Mouse (Mus musculus): ENCODE data around the gene Acat2. TPM values are rescaled to one million over a fixed set of nuclear protein-coding genes. Genes with fewer than 3 reads are reported as not detected.
"Not testable (repeated sequence)": the region's sequence is repeated elsewhere in the genome, so short reads cannot be mapped to it uniquely, and the experiment has no call there.

Acat2 gene
- total RNA-seq (2017), result 7.1 and 10.4 TPM in 2 replicates

- peak; percentile 92 for ATAC-seq (ENCODE audit: extremely low read depth, insufficient number of reproducible peaks, low FRiP score, poor library complexity, severe bottlenecking)
Observed at GRCm38 (mm10) chr17:12960331-12960873, at the start of gene Acat2. Gene Acat2, minus strand, starts transcription at chr17:12960747.

DNA sequence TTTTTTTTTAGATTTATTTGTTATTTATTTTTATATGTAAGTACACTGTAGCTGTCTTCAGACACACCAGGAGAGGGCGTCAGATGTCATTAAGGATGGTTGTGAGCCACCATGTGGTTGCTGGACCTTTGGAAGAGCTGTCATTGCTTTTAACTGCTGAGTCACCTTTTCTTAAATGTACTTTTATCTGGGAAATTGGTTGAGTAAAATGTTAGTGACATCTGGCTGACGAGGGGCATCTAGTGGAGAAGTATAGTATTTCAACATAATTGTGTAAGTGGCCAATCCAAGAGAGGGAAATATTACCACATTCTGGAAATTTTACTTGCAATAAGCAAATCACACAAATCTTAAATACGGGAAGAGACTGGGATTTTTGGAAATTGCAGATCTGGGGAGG is 49.3 kb upstream of the Acat2 start:
- peak; percentile 39 for ATAC-seq (ENCODE audit: extremely low read depth, insufficient number of reproducible peaks, low FRiP score, poor library complexity, severe bottlenecking)

DNA sequence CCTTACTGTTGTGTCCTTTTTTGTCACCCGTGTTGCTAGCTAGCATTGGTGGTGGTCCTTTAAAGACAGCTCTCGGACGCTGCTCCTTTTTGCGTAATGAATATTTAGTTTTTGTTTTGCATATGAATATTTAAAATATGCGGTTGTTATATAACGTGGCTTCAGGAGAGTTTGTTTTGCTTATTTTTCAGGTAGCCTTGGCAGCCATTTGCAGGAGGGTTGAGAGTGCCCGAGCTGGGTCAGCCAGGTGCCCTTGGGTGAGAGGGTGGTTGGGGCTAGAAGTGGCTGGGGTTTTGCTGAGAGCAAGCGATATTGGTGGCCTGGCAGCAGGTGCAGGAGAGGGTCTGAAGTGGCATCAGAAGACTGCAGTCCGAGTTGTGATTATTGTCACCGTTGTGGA is 48.0 kb upstream of the Acat2 start:
- ATAC-seq (ENCODE audit: extremely low read depth, insufficient number of reproducible peaks, low FRiP score, poor library complexity, severe bottlenecking), result no peak

- peak; percentile 96 for ATAC-seq (ENCODE audit: extremely low read depth, insufficient number of reproducible peaks, low FRiP score, poor library complexity, severe bottlenecking)
Observed at GRCm38 (mm10) chr17:13007730-13008425, 47.3 kb upstream of the Acat2 start.

DNA sequence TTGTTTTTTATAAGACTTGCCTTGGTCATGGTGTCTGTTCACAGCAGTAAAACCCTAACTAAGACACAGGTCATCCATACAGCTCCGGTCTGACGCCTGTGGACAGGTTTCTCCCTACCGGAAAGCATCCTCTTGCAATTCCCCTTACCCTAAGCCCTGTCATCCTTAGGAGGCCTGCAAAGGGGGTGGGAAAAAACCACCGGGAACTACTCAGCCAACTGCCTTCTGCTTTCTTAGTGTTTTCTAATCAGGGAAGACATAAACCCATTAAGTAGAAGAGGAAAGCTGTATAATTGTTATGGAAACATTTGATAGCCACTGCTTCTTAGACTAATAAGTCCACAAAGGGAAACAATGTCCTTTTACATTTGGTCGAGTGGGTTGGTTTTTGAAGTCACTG is 46.4 kb upstream of the Acat2 start:
- ATAC-seq (ENCODE audit: extremely low read depth, insufficient number of reproducible peaks, low FRiP score, poor library complexity, severe bottlenecking), result no peak

GRCm38 (mm10) chr17:13006546-13006945 is 46.0 kb upstream of the Acat2 start, which contains the start of gene Sod2:
Gene Sod2, plus strand, starts transcription at chr17:13006846.
- not testable (repeated sequence) for ATAC-seq (ENCODE audit: extremely low read depth, insufficient number of reproducible peaks, low FRiP score, poor library complexity, severe bottlenecking)

GRCm38 (mm10) chr17:13004436-13004835 is 43.9 kb upstream of the Acat2 start:
- ATAC-seq (ENCODE audit: extremely low read depth, insufficient number of reproducible peaks, low FRiP score, poor library complexity, severe bottlenecking), result not testable (repeated sequence)

GRCm38 (mm10) chr17:13002243-13002642 is 41.7 kb upstream of the Acat2 start:
- ATAC-seq (ENCODE audit: extremely low read depth, insufficient number of reproducible peaks, low FRiP score, poor library complexity, severe bottlenecking), result not testable (repeated sequence)

DNA sequence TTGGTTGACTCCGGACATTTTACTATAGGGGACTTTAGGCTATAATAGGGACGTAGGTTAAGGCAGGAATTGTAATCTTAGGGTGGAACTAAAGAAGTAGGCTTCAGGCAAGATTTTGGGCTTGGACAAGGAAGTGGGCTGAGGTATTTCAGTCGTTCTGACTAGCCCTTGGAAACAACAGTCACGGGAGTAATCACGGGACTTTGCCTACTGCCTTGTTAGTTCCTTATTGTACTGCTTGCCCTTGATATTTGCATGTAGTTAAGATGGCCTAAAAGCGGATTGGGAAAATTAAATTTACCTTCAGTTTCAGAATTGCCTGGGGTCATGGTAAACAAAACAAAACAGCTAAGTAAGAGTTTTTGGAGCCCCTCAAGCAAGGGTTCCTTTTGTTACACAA is 38.5 kb upstream of the Acat2 start:
- ATAC-seq (ENCODE audit: extremely low read depth, insufficient number of reproducible peaks, low FRiP score, poor library complexity, severe bottlenecking), result no peak

- ATAC-seq (ENCODE audit: extremely low read depth, insufficient number of reproducible peaks, low FRiP score, poor library complexity, severe bottlenecking), result no peak
Observed at GRCm38 (mm10) chr17:12997890-12998289, 37.3 kb upstream of the Acat2 start.

- ATAC-seq (ENCODE audit: extremely low read depth, insufficient number of reproducible peaks, low FRiP score, poor library complexity, severe bottlenecking), result peak; percentile 33; the same call in 1 of the 2 replicates
Observed at GRCm38 (mm10) chr17:12996345-12996744, 35.8 kb upstream of the Acat2 start.

DNA sequence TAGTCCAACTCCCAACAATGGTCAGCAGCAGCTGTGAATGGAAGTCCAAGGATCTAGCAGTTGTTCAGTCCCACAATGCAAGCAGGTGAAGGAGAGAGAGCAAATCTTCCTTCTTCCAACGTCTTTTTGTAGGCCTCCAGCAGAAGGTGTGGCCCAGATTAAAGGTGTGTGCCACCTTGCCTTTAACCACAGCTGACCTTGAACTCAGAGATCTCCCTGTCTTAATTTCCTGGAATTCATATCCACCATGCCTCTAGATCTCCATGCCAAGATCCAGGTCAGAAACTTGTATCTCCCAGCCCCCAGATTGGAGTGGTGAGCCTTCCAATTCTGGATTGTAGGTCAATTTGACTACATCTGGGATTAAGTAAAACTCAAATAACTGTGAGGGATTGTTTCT is 33.5 kb upstream of the Acat2 start, which contains the start of gene Wtap:
Gene Wtap, minus strand, starts transcription at position 101 of the 400 bp plus-strand sequence.
- ATAC-seq (ENCODE audit: extremely low read depth, insufficient number of reproducible peaks, low FRiP score, poor library complexity, severe bottlenecking), result no peak

DNA sequence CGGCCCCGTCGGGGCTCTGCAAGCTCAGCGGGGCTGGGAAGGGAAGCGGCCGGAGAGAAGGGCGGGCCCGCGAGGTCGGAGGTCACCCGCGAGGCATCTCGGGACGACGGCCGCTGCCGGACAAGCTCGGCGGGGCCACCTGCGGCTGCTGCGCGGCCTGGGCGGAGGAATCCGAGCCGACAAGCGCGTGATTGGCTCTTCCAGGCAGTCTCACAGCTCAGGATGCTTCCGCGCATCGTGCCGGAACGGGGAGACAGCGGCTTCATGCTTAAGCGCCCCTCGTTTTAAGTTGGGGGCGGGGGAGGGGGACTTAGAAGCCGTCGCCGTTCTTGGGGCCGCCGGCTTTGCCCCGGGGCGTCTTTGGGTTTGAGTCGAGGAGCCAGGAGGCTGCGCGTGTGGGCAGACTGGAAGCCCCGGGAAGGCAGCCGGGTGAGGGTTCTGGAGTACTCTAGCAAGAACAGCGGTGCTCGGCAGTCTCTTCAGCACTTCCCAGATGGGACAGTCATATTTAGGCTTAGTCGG is 32.0 kb upstream of the Acat2 start:
- ATAC-seq (ENCODE audit: extremely low read depth, insufficient number of reproducible peaks, low FRiP score, poor library complexity, severe bottlenecking), result peak; percentile 70

DNA sequence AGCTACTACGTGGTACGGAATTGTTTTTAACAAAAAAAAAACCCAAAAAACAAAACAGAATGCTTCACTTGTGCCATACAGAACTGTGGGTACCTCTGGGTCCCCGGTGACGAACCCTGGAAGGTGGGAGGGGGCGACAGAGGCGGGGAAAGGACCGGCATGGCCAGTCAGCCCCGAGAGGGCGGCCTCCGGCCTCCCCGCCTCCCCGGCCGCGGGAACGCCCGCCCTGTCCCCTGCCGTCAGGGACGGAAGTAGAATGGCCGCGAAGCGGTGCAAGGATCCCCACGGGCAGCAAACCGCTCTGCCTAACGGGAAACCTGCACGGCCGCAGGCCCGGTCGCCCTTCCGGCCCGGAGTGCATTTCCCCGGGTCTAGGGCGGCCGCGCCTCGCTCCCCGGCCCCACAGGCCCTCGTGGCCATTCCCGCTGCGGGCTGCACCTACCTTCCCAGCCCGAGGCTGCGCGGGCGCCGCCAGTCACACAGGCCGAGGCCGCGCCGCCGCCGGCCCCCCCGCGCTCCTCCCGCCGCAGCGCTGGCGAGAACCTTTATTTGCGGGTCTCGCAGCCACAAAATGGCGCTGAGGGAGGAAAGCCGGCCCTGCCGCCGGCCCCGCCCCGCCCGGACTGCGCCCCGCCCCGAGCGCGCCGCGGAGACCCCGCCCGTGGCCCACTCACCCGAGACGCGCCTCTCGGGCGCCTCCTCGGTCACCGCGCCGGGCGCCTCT is 31.2 kb upstream of the Acat2 start:
- peak; percentile 31 for ATAC-seq (ENCODE audit: extremely low read depth, insufficient number of reproducible peaks, low FRiP score, poor library complexity, severe bottlenecking)

- ATAC-seq (ENCODE audit: extremely low read depth, insufficient number of reproducible peaks, low FRiP score, poor library complexity, severe bottlenecking), result peak; percentile 47; the same call in 1 of the 2 replicates
Observed at GRCm38 (mm10) chr17:12991194-12991634, 30.7 kb upstream of the Acat2 start.

DNA sequence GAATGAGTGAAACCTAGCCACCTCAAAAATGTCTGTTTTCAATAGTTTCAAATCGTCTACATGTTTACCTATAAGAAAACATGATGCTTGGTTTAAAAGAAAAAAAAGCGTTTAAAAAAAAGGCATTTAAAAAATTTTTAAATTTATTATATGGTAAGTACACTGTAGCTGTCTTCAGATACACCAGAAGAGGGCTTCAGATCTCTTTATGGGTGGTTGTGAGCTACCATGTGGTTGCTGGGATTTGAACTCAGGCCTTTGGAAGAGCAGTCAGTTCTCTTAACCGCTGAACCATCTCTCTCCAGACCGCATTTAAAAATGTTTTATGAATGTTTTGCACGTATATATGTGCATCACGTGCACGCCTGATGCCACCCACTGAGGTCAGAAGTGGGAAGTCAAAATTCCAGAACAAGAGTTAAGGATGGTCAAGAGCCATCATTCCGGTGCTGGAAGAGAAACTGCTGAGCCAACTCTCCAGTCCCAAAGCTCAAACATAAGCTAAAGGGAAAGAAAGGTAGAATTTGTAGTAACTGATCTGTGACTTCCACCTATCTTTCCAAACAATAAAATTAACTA is 30.1 kb upstream of the Acat2 start:
- no peak for ATAC-seq (ENCODE audit: extremely low read depth, insufficient number of reproducible peaks, low FRiP score, poor library complexity, severe bottlenecking)

- ATAC-seq (ENCODE audit: extremely low read depth, insufficient number of reproducible peaks, low FRiP score, poor library complexity, severe bottlenecking), result not testable (repeated sequence)
Observed at GRCm38 (mm10) chr17:12988096-12988495, 27.5 kb upstream of the Acat2 start.

GRCm38 (mm10) chr17:12983988-12984387 is 23.4 kb upstream of the Acat2 start:
- ATAC-seq (ENCODE audit: extremely low read depth, insufficient number of reproducible peaks, low FRiP score, poor library complexity, severe bottlenecking), result no peak

DNA sequence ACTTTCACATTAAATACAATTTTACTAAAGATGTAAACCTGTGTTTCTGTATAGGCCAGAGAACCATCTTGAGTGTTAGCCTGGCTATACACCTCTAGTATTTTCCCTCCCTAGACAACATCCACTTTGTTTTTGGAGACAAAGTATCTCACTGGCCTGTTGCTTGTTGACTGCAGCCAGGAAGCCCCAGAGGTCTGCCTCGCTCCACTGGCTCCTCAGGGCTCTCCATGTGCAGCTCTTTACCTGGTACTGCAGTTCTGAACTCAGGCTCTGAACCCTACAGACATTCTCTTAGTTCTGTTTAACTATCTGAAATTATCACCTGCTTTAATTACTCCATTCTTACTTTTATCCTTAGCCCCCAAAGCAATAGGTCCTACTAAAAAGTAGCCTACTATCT is 18.0 kb upstream of the Acat2 start:
- ATAC-seq (ENCODE audit: extremely low read depth, insufficient number of reproducible peaks, low FRiP score, poor library complexity, severe bottlenecking), result no peak

Measured in neutrophil, adult 5-6 weeks (primary cell).